Mouse (Mus musculus): ENCODE results near the gene Ptpre.

- TF ChIP-seq POLR2A (IDR thresholded peaks at IDR 0.05; ENCODE audit: extremely low read depth, insufficient read depth, low read length) = no peak
- TF ChIP-seq CTCF (IDR thresholded peaks at IDR 0.05; ENCODE audit: low read depth, low read length) = no peak
Observed at GRCm38 (mm10) chr7:135655113-135655512, 117.8 kb downstream of the Ptpre start.

Data from liver, adult 2 months (tissue).